Mouse (Mus musculus) forebrain, embryonic 11.5 days (tissue): ENCODE data around the gene Entpd7. TPM values are rescaled to one million over a fixed set of nuclear protein-coding genes. Genes with fewer than 3 reads are reported as not detected.

Source experiments
- ATAC-seq: fragments of 200-750 bp; cut with Nextera tagmentation; replicated peaks from 2 replicates; pipeline ENCODE4 v1.8.0; 2017; ENCODE audit warnings: moderate TSS enrichment; ENCODE audit not compliant: low FRiP score
- DNase-seq: peaks from one replicate; pipeline ENCODE4 v3.0.0-alpha.2; 2017; ENCODE audit warnings: low spot score
- H3K27ac ChIP-seq: fragments of 300-500 bp; sonication (generic); 2 replicates; pipeline ENCODE4 v1.5.1; 2014; ENCODE audit warnings: low read depth, low read length
- H3K27me3 ChIP-seq: fragments of 300-500 bp; sonication (generic); 2 replicates; pipeline ENCODE4 v1.6.1; 2014; ENCODE audit warnings: mild to moderate bottlenecking, low read length, mixed read lengths; ENCODE audit not compliant: control insufficient read depth, insufficient read depth
- H3K36me3 ChIP-seq: fragments of 300-500 bp; sonication (generic); 2 replicates; pipeline ENCODE4 v1.6.1; 2014; ENCODE audit warnings: mild to moderate bottlenecking, low read length, moderate library complexity, mixed read lengths; ENCODE audit not compliant: control insufficient read depth, insufficient read depth
- H3K4me1 ChIP-seq: fragments of 300-500 bp; sonication (generic); replicated peaks from 2 replicates; pipeline ENCODE4 v1.6.1; 2014; ENCODE audit warnings: low read length, mixed read lengths; ENCODE audit not compliant: control insufficient read depth, insufficient read depth
- H3K4me2 ChIP-seq: fragments of 300-500 bp; sonication (generic); 2 replicates; pipeline ENCODE4 v1.6.1; 2014; ENCODE audit warnings: low read depth, mild to moderate bottlenecking, low read length, moderate library complexity, mixed read lengths; ENCODE audit not compliant: severe bottlenecking
- H3K4me3 ChIP-seq: fragments of 300-500 bp; sonication (generic); 2 replicates; pipeline ENCODE4 v1.5.1; 2014; ENCODE audit warnings: low read depth, low read length
- H3K9ac ChIP-seq: fragments of 300-500 bp; sonication (generic); 2 replicates; pipeline ENCODE4 v1.6.1; 2014; ENCODE audit warnings: low read length
- H3K9me3 ChIP-seq: fragments of 300-500 bp; sonication (generic); 2 replicates; pipeline ENCODE4 v1.6.1; 2016; ENCODE audit warnings: low read length, mixed read lengths; ENCODE audit not compliant: control insufficient read depth
- WGBS: fragments of 180-500 bp; shearing (Covaris S2); extraction: QIAGEN DNeasy Blood & Tissue Kit; methylation state at CpG from one replicate; pipeline ENCODE4 v1.1.7; 2014; 5-methylcytosine and 5-hydroxymethylcytosine counted together
- polyA plus RNA-seq: library from polyadenylated mRNA; unstranded; fragments of >200 nt; fragmentation: Nextera tagmentation; extraction: Ambion mirVana; gene quantifications from 2 replicates; pipeline ENCODE4 v1.2.1, GENCODE M21; 2014

The Entpd7 gene
- 10.7 and 11.8 TPM in 2 replicates for polyA plus RNA-seq

- ATAC-seq: peak; percentile 98
- peak; percentile 96 for DNase-seq
- Histone ChIP-seq H3K4me2 (peak within 1 kb of the TSS; percentile 79), H3K4me1 (no peaks in the 10 kb centered on the region), H3K9me3 (no peaks in the 10 kb centered on the region), H3K36me3 (no peaks in the 10 kb centered on the region), H3K27me3 (no peaks in the 10 kb centered on the region), H3K27ac (peak within 1 kb of the TSS; percentile 57; the same call in 1 of the 2 replicates), H3K4me3 (peak within 1 kb of the TSS; percentile 73), H3K9ac (peak within 1 kb of the TSS; percentile 78)
- under 1% methylated on average over 60 of the region's 60 CpGs for WGBS
These were observed at the start of gene Entpd7 for GRCm38 (mm10) chr19:43689419-43690246. Gene Entpd7, plus strand, starts transcription at chr19:43689672.

GRCm38 (mm10) chr19:43641833-43642232 is 47.6 kb upstream of the Entpd7 start:
- no peak overlapping the region for H3K4me2 ChIP-seq
- DNase-seq (no peak), ATAC-seq (no peak)
- H3K4me1 ChIP-seq: no peaks in the 10 kb centered on the region
- no peaks in the 10 kb centered on the region for H3K36me3 ChIP-seq
- no peak overlapping the region for H3K9ac ChIP-seq
- no peak overlapping the region for H3K27ac ChIP-seq
- no peak overlapping the region for H3K4me3 ChIP-seq
- no peaks in the 10 kb centered on the region for H3K27me3 ChIP-seq
- H3K9me3 ChIP-seq: no peaks in the 10 kb centered on the region
- 75% methylated on average over 11 of the region's 11 CpGs for WGBS

GRCm38 (mm10) chr19:43642843-43643242 is 46.6 kb upstream of the Entpd7 start:
- Histone ChIP-seq H3K27ac (no peak overlapping the region), H3K36me3 (no peaks in the 10 kb centered on the region), H3K9me3 (no peaks in the 10 kb centered on the region), H3K9ac (no peak overlapping the region), H3K4me2 (no peak overlapping the region), H3K4me3 (no peak overlapping the region), H3K27me3 (no peaks in the 10 kb centered on the region), H3K4me1 (no peaks in the 10 kb centered on the region)
- DNase-seq (no peak), ATAC-seq (no peak)
- 92% methylated on average over 9 of the region's 9 CpGs for WGBS

- 92% methylated on average over 9 of the region's 9 CpGs for WGBS
These were observed 44.0 kb upstream of the Entpd7 start for GRCm38 (mm10) chr19:43645508-43645907.

GRCm38 (mm10) chr19:43646852-43647251 is 42.6 kb upstream of the Entpd7 start:
- no peak for DNase-seq
- no peaks in the 10 kb centered on the region for H3K4me1 ChIP-seq
- WGBS: 62% methylated on average over 7 of the region's 7 CpGs

More at GRCm38 (mm10) chr19:43645508-43645907, 44.0 kb upstream of the Entpd7 start:
- Histone ChIP-seq H3K4me3 (no peak overlapping the region), H3K9ac (no peak overlapping the region), H3K4me2 (no peak overlapping the region), H3K9me3 (no peaks in the 10 kb centered on the region), H3K27me3 (no peaks in the 10 kb centered on the region), H3K36me3 (no peaks in the 10 kb centered on the region), H3K4me1 (no peaks in the 10 kb centered on the region), H3K27ac (no peak overlapping the region)
- ATAC-seq (no peak), DNase-seq (no peak)

GRCm38 (mm10) chr19:43647261-43647660 is 42.2 kb upstream of the Entpd7 start:
- H3K4me1 ChIP-seq: no peaks in the 10 kb centered on the region
- ATAC-seq: no peak
- H3K36me3 ChIP-seq: no peaks in the 10 kb centered on the region
- no peak overlapping the region for H3K27ac ChIP-seq
- no peak for DNase-seq
- no peak overlapping the region for H3K9ac ChIP-seq
- H3K9me3 ChIP-seq: no peaks in the 10 kb centered on the region
- no peak overlapping the region for H3K4me3 ChIP-seq
- WGBS: 88% methylated on average over 9 of the region's 9 CpGs
- no peaks in the 10 kb centered on the region for H3K27me3 ChIP-seq
- no peak overlapping the region for H3K4me2 ChIP-seq

More at GRCm38 (mm10) chr19:43646852-43647251, 42.6 kb upstream of the Entpd7 start:
- Histone ChIP-seq H3K36me3 (no peaks in the 10 kb centered on the region), H3K4me3 (no peak overlapping the region), H3K9me3 (no peaks in the 10 kb centered on the region), H3K9ac (no peak overlapping the region), H3K27me3 (no peaks in the 10 kb centered on the region), H3K4me2 (no peak overlapping the region), H3K27ac (no peak overlapping the region)
- ATAC-seq: no peak

- Histone ChIP-seq H3K36me3 (no peaks in the 10 kb centered on the region), H3K4me2 (no peak overlapping the region), H3K9ac (no peak overlapping the region), H3K27me3 (no peaks in the 10 kb centered on the region), H3K4me3 (no peak overlapping the region), H3K4me1 (no peaks in the 10 kb centered on the region), H3K9me3 (no peaks in the 10 kb centered on the region), H3K27ac (no peak overlapping the region)
- WGBS: 93% methylated on average over 4 of the region's 4 CpGs
- no peak for ATAC-seq
- DNase-seq: no peak
These were observed 41.1 kb upstream of the Entpd7 start for GRCm38 (mm10) chr19:43648343-43648742.

- no peaks in the 10 kb centered on the region for H3K4me1 ChIP-seq
- H3K4me2 ChIP-seq: no peak overlapping the region
- H3K27me3 ChIP-seq: no peaks in the 10 kb centered on the region
- H3K9me3 ChIP-seq: no peaks in the 10 kb centered on the region
- H3K9ac ChIP-seq: no peak overlapping the region
- ATAC-seq (no peak), DNase-seq (no peak)
- H3K36me3 ChIP-seq: no peaks in the 10 kb centered on the region
- H3K27ac ChIP-seq: no peak overlapping the region
- no peak overlapping the region for H3K4me3 ChIP-seq
- WGBS: 69% methylated on average over 8 of the region's 8 CpGs
These were observed 38.2 kb upstream of the Entpd7 start for GRCm38 (mm10) chr19:43651241-43651785.
